Mouse (Mus musculus) myocyte (in vitro differentiated cells): ENCODE data around the gene Tbc1d9b.

ENCODE experiments used
- CEBPB ChIP-seq: IDR thresholded peaks from 2 replicates; pipeline ENCODE4 v1.6.1; 2011; ENCODE audit warnings: mild to moderate bottlenecking, moderate library complexity; ENCODE audit not compliant: poor library complexity, insufficient read depth, severe bottlenecking
- E2F4 ChIP-seq: IDR thresholded peaks from one replicate; pipeline ENCODE4 v1.6.1; 2011; ENCODE audit warnings: mild to moderate bottlenecking, control low read depth, moderate library complexity; ENCODE audit not compliant: insufficient read depth
- MAX ChIP-seq: IDR thresholded peaks from one replicate; pipeline ENCODE4 v1.6.1; 2011; ENCODE audit warnings: low read depth, mild to moderate bottlenecking, control low read depth
- MYOD1 ChIP-seq, 3 experiments: IDR thresholded peaks; one replicate each; pipeline ENCODE4 v1.6.1; 2011; ENCODE audit warnings: control low read depth in 2 of 3, low read depth in 2 of 3, mild to moderate bottlenecking in 2 of 3, moderate library complexity in 1 of 3; ENCODE audit not compliant: insufficient read length in 2 of 3, control insufficient read depth in 1 of 3
- POLR2A ChIP-seq: IDR thresholded peaks from one replicate; pipeline ENCODE4 v1.6.1; 2011; ENCODE audit warnings: low read depth, mild to moderate bottlenecking, control low read depth, moderate library complexity; ENCODE audit not compliant: insufficient read length
- REST ChIP-seq: IDR thresholded peaks from one replicate; pipeline ENCODE4 v1.6.1; 2011; ENCODE audit warnings: mild to moderate bottlenecking, control low read depth, moderate library complexity; ENCODE audit not compliant: insufficient read depth, insufficient read length
- TCF12 ChIP-seq: IDR thresholded peaks from one replicate; pipeline ENCODE4 v1.6.1; 2011; ENCODE audit warnings: mild to moderate bottlenecking, control low read depth; ENCODE audit not compliant: poor library complexity, insufficient read depth, severe bottlenecking
- TCF3 ChIP-seq: IDR thresholded peaks from one replicate; pipeline ENCODE4 v1.6.1; 2011; ENCODE audit warnings: low read depth, control low read depth; ENCODE audit not compliant: insufficient read length
- USF1 ChIP-seq: IDR thresholded peaks from one replicate; pipeline ENCODE4 v1.6.1; 2011; ENCODE audit warnings: low read depth, mild to moderate bottlenecking, control low read depth, moderate library complexity

- no peak for TF ChIP-seq CEBPB
- TF ChIP-seq POLR2A = no peak
- no peak for TF ChIP-seq E2F4
- TF ChIP-seq TCF12 = no peak
- TF ChIP-seq REST = no peak
- no peak for TF ChIP-seq USF1
- TF ChIP-seq MYOD1 (IDR thresholded peaks at IDR 0.05; ENCODE audit: control insufficient read depth in 1 of 3, insufficient read length in 2 of 3, low read depth in 2 of 3) = no peak
- no peak for TF ChIP-seq MAX
- no peak for TF ChIP-seq TCF3
Observed at GRCm38 (mm10) chr11:50154166-50154565, 23.0 kb downstream of the Tbc1d9b start.
